Mouse (Mus musculus) testis, postnatal 10 days (tissue): Measurements from ENCODE around the gene Gale.
"Not testable (repeated sequence)": the region's sequence is repeated elsewhere in the genome, so short reads cannot be mapped to it uniquely, and the experiment has no call there.

ENCODE experiments used
- DNase-seq: peaks from one replicate; pipeline ENCODE4 v3.0.0; 2021; ENCODE audit warnings: low spot score

The Gale gene

GRCm38 (mm10) chr4:135963457-135964193, at the start of gene Gale:
Gene Gale (plus strand): TSS chr4:135963727.
- DNase-seq = peak; percentile 95

- DNase-seq = no peak
These were observed 44.8 kb upstream of the Gale start for GRCm38 (mm10) chr4:135918635-135919279.

- no peak for DNase-seq
These were observed 44.3 kb upstream of the Gale start for GRCm38 (mm10) chr4:135919280-135919639.

DNA sequence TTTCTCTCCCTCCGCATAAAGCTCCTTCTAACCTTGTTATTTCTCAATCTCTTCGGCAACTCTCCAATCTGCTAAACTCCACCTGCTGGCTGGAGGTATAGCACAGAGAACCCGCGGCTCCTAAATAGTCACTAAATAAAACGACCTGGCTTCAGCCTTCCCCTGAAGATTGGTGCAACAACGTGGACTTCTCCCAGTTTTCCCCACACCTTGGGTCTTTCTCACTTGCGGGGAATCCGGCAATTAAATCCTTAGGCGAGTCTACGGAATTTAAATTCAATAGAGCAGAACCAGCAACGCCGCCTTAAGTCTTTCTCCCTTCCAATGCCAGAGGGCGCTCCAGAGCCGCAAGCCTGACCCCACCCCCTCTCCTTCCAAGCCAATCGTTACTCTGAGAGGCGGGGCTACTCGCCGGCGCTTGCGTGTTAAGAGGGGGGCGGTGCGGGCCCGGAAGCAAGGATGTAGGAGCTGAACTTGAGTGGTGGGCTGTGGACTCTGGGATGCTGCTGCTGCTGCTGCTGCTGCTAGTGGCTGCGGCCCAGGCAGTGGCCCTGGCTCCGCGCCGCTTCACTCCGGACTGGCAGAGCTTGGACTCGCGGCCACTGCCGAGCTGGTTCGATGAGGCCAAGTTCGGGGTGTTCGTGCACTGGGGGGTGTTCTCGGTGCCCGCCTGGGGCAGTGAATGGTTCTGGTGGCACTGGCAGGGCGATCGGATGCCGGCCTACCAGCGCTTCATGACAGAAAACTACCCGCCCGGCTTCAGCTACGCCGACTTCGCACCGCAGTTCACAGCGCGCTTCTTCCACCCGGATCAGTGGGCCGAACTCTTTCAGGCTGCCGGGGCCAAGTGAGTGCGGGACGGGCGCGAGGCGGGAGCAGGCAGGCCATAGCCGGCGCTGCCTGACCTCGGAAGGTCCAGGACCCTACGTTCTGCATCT, 43.0 kb upstream of the Gale start, which contains the start of gene Fuca1:
Gene Fuca1 (plus strand): TSS at position 432 of the 938 bp plus-strand sequence.
- DNase-seq = peak; percentile 97

- no peak for DNase-seq
These were observed 42.0 kb upstream of the Gale start for GRCm38 (mm10) chr4:135921257-135922120.

DNA sequence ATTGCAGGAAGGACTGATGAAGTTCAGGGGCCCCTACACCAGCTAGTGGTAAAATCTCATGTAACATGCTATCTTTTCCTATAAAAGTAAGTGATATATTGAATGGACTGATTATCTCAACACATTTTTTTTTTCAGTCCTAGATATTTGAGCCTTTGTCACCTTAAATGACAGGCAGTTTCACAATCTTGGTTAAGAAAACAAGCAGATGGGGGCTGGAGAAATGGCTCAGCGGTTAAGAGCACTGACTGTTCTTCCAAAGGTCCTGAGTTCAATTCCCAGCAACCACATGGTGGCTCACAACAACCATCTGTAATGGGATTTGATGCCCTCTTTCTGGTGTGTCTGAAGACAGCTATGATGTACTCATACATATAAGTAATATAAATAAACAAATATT, 41.3 kb upstream of the Gale start:
- no peak for DNase-seq

DNA sequence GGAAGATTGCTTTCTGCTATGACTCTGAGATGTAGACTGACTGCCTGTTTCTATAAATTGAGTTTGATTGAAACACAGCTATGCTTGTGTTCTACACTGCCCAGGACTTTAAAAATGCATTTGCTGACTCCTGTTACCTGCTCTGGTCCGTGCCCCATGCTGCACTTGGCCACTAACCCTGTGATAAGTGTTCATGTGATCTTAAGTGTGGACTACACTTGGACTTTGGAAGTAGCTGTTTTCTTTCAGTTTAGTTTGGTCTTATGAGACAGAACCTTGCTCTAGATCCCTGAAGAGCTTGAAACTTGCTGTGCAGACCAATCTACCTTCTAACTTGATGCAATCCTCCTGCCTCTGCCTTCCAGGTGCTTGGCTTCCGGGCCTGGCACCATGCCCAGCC, 39.1 kb upstream of the Gale start:
- DNase-seq = no peak

- DNase-seq = no peak
These were observed 38.2 kb upstream of the Gale start for GRCm38 (mm10) chr4:135925341-135925740.

- DNase-seq = no peak
These were observed 37.2 kb upstream of the Gale start for GRCm38 (mm10) chr4:135926195-135926808.

- DNase-seq = no peak
These were observed 36.7 kb upstream of the Gale start for GRCm38 (mm10) chr4:135926861-135927260.

DNA sequence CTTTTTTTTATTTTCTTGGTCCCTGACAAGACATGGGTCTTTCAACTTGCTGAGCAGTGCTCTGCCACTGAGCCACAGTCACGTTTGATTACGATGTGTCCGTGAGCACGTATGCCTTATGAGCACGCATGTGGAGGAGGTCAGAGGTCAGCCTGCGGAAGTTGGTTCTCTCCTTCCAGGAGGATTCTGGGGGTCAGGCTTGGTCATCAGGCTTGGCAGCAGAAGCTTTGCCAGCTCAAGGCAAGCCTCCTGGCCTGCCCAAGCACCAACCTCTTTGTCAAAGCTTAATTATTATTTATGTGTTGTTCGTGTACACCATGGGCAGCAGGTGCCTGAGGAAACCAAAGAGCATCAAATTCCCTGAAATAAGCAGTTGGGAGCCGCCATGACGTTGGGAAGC, 35.2 kb upstream of the Gale start:
- DNase-seq = no peak

GRCm38 (mm10) chr4:135929405-135929804, 34.1 kb upstream of the Gale start:
- no peak for DNase-seq

GRCm38 (mm10) chr4:135929828-135930227, 33.7 kb upstream of the Gale start:
- DNase-seq = no peak

- DNase-seq = no peak
These were observed 33.3 kb upstream of the Gale start for GRCm38 (mm10) chr4:135930239-135930638.

DNA sequence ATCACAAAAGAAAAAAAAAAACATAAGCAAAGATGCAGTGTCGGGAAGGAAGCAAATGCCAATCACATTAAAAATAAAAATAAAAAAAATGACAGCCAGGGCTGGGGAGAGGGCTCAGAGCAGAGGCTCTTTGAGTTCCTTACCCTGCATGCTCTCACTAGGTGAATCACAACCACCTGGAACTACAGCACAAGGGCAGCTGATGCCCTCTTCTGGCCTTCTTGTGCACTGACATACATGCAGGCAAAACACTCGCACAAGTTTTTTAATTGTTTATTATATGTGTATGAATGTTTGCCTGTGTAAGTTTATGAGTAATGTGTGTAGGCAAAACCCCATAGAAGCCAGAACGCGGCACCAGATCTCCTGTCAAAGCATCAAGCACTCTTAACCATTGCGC, 31.7 kb upstream of the Gale start:
- DNase-seq = no peak

DNA sequence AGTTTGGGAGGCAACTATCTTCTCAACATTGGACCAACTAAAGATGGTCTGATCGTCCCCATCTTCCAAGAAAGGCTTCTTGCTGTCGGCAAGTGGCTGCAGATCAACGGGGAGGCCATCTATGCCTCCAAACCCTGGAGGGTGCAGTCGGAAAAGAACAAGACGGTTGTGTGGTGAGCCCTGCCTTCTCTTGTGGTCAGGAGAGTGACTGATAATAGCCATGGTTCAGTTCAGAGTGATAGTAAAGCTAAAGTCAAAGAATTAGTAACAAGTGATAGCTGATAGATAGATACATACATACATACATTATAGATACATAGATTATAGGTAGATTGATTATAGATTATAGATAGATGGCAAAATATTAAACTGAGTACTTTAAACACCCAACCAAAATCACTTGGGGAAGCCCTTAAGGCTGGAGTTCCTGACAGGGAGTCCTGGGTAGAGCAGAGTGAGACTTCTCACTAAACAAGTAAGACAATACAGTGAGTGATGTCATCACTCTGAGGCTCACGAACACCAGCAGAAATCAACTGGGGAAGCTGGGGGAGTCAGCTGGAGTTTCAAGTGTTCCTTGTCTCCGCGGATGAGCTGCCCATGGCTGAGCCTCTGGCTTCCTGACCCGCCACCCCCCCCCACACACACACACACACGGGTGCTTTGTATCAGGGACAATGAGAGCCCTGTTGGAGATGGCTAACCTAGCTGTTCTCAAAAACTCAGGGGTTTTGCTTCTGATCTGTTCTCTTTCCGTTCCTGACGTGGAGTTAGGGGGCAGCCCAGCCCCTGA, 28.6 kb upstream of the Gale start:
- DNase-seq = no peak

DNA sequence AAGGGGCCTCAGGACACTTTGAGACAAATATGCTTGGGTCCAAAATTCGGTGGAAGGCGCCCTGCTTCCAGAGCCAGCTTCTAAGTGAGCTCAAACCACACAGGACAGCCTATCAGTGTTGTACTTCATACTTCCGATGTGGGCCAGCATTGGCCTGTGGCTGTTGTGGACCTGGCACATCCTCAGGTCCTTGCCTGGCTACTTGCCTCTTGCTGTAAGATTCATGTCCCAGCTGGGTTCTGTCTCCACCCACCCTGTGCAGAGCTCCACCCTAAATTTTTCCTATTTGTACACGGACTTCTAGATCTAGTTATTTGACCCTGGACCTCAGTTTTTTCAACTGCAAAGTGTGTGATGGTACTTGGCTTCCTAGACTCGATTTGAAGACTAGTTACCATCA, 28.0 kb upstream of the Gale start:
- DNase-seq = no peak

DNA sequence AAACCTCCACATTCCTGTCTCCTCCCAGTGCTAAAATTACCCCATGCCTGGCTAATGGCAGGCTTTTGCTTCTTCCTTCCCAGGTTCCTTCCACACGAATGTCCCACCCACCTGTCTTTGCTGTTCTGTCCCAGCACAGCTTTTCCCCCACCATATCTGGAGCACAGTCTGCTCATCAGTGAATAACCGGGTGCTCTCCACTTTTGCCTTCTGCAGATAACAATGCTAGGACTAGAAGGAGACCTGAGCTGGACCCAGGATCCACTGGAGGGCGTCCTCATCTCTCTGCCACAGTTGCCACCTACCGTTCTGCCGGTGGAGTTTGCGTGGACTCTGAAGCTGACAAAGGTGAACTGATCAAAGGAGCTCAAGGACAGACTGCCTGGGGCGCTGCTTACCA, 24.7 kb upstream of the Gale start:
- DNase-seq = no peak

GRCm38 (mm10) chr4:135941026-135941425, 22.5 kb upstream of the Gale start:
- not testable (repeated sequence) for DNase-seq

DNA sequence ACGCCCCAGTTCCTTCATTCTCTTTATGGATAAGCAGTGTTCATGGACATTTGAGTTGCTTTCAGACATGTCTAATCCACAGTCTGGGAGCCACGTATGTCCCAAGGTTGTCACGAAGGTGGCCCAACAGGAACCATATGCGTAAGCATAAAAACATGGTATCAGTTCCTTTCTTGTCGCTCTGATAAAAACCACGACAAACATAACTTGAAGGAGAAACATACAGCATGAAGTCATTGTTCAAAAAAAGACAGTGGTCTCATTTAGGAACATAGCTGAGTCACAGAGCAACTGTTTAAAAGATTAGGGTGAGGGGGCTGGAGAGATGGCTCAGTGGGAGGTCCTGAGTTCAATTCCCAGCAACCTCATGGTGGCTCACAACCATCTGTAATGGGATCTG, 21.3 kb upstream of the Gale start:
- DNase-seq = no peak
